Mouse (Mus musculus) kidney, adult 2 months (tissue): ENCODE measurements around the gene Rabep1. TPM values are rescaled to one million over a fixed set of nuclear protein-coding genes. Genes with fewer than 3 reads are reported as not detected.
A peak's percentile ranks its signal among the peaks of the same experiment; 100 is the strongest.

ENCODE experiments used
- DNase-seq: peaks from one replicate; pipeline ENCODE4 v3.0.0; 2021
- H3K27ac ChIP-seq: fragments of 200-500 bp; 2 replicates; pipeline ENCODE4 v1.5.1; 2012; ENCODE audit warnings: low read depth, low read length, control low read depth, inconsistent platforms; ENCODE audit not compliant: insufficient read depth
- H3K27me3 ChIP-seq: fragments of 200-500 bp; replicated peaks from 2 replicates; pipeline ENCODE4 v1.6.1; 2012; ENCODE audit warnings: mild to moderate bottlenecking, moderate library complexity, low read length, inconsistent platforms; ENCODE audit not compliant: control insufficient read depth, insufficient read depth
- H3K36me3 ChIP-seq: fragments of 200-500 bp; 2 replicates; pipeline ENCODE4 v1.6.1; 2012; ENCODE audit warnings: mild to moderate bottlenecking, moderate library complexity, low read length, inconsistent platforms; ENCODE audit not compliant: control insufficient read depth, insufficient read depth
- H3K4me1 ChIP-seq: fragments of 200-500 bp; 2 replicates; pipeline ENCODE4 v1.6.1; 2011; ENCODE audit warnings: low read length; ENCODE audit not compliant: control insufficient read depth, insufficient read depth
- H3K4me3 ChIP-seq: fragments of 200-500 bp; 2 replicates; pipeline ENCODE4 v1.5.1; 2011; ENCODE audit warnings: mild to moderate bottlenecking, low read depth, low read length, control low read depth; ENCODE audit not compliant: insufficient read depth
- CTCF ChIP-seq: fragments of 200-500 bp; conservative IDR thresholded peaks from 2 replicates; pipeline ENCODE4 v1.5.1; 2011; ENCODE audit warnings: low read depth, mild to moderate bottlenecking, control low read depth, low read length, moderate library complexity, mixed read lengths; ENCODE audit not compliant: insufficient read depth, insufficient read length
- POLR2A ChIP-seq: fragments of 200-500 bp; IDR thresholded peaks from one replicate; pipeline ENCODE4 v1.6.1; 2011; ENCODE audit warnings: low read depth, low read length, control low read depth
- WGBS: fragments of 180-500 bp; shearing (Covaris S2); methylation state at CpG from one replicate; pipeline ENCODE4 v1.1.7; 2018; 5-methylcytosine and 5-hydroxymethylcytosine counted together
- polyA plus RNA-seq: library from polyadenylated mRNA; depleted of rRNA; stranded (reverse); fragments of >200 nt; gene quantifications from 2 replicates; pipeline ENCODE4 v1.2.3, GENCODE M21; 2012; rRNA removed

The Rabep1 gene
- polyA plus RNA-seq, 1 experiment = 4.7 TPM

GRCm38 (mm10) chr11:70977293-70977692, 132.7 kb downstream of the Rabep1 start:
- no peaks in the 10 kb centered on the region for H3K27me3 ChIP-seq
- WGBS = 85% methylated on average over 6 of the region's 6 CpGs
- peaks cover 2% of the 10 kb centered on the region; the same call in 1 of the 2 replicates for H3K36me3 ChIP-seq

GRCm38 (mm10) chr11:70980232-70980631, 135.7 kb downstream of the Rabep1 start:
- WGBS = 75% methylated on average over 6 of the region's 6 CpGs
- H3K27ac ChIP-seq = no peak overlapping the region
- DNase-seq = no peak
- no peaks in the 10 kb centered on the region for H3K27me3 ChIP-seq
- H3K4me1 ChIP-seq = peaks cover 3% of the 10 kb centered on the region; the same call in 1 of the 2 replicates
- H3K4me3 ChIP-seq = no peak overlapping the region
- TF ChIP-seq POLR2A = no peak
- peaks cover 2% of the 10 kb centered on the region; the same call in 1 of the 2 replicates for H3K36me3 ChIP-seq

More at GRCm38 (mm10) chr11:70977293-70977692, 132.7 kb downstream of the Rabep1 start:
- Histone ChIP-seq H3K4me1 (no peaks in the 10 kb centered on the region; the same call in 1 of the 2 replicates), H3K27ac (no peak overlapping the region), H3K4me3 (no peak overlapping the region)
- no peak for TF ChIP-seq CTCF
- no peak for DNase-seq

GRCm38 (mm10) chr11:70980751-70981510, 136.4 kb downstream of the Rabep1 start:
- TF ChIP-seq CTCF (no peak), POLR2A (no peak)
- DNase-seq = no peak
- Histone ChIP-seq H3K36me3 (peaks cover 2% of the 10 kb centered on the region; the same call in 1 of the 2 replicates), H3K27ac (no peak overlapping the region), H3K4me3 (no peak overlapping the region), H3K27me3 (no peaks in the 10 kb centered on the region), H3K4me1 (peaks cover 3% of the 10 kb centered on the region; the same call in 1 of the 2 replicates)
- WGBS = 90% methylated on average over 14 of the region's 14 CpGs

GRCm38 (mm10) chr11:70982030-70982429, 137.5 kb downstream of the Rabep1 start:
- Histone ChIP-seq H3K4me1 (peaks cover 3% of the 10 kb centered on the region; the same call in 1 of the 2 replicates), H3K27ac (no peak overlapping the region), H3K4me3 (peak overlapping the region; percentile 98), H3K36me3 (peaks cover 2% of the 10 kb centered on the region; the same call in 1 of the 2 replicates), H3K27me3 (no peaks in the 10 kb centered on the region)
- DNase-seq = no peak
- TF ChIP-seq POLR2A (no peak), CTCF (no peak)
- 5% methylated on average over 12 of the region's 12 CpGs for WGBS

GRCm38 (mm10) chr11:70982557-70983228, 138.1 kb downstream of the Rabep1 start, which contains the start of gene C1qbp:
Gene C1qbp, minus strand, starts transcription at chr11:70983026.
- Histone ChIP-seq H3K4me1 (peaks cover 3% of the 10 kb centered on the region; the same call in 1 of the 2 replicates), H3K4me3 (peak within 1 kb of the TSS; percentile 98), H3K27me3 (no peaks in the 10 kb centered on the region), H3K36me3 (peaks cover 2% of the 10 kb centered on the region; the same call in 1 of the 2 replicates), H3K27ac (peak within 1 kb of the TSS; percentile 67; the same call in 1 of the 2 replicates)
- WGBS = under 1% methylated on average over 58 of the region's 64 CpGs
- peak; percentile 96 for DNase-seq
- peak; percentile 46 for TF ChIP-seq POLR2A
- peak; percentile 82 for TF ChIP-seq CTCF

Other genes with a start within 250 kb of the Rabep1 start
- gene 4930544D05Rik, start 228.9 kb upstream of the Rabep1 start, polyA plus RNA-seq = 0.29 TPM in 1 of 2 replicates, not detected in the other
- 0.86 and 1.0 TPM in 2 replicates for gene Chrne, start 225.6 kb upstream of the Rabep1 start, polyA plus RNA-seq
- 0.03 TPM in 1 of 2 replicates, not detected in the other for gene Gp1ba, start 205.7 kb upstream of the Rabep1 start, polyA plus RNA-seq
- 118 and 123 TPM in 2 replicates for gene Rnf167, start 197.5 kb upstream of the Rabep1 start, polyA plus RNA-seq
- 281 and 284 TPM in 2 replicates for gene Slc25a11, start 197.3 kb upstream of the Rabep1 start, polyA plus RNA-seq
- gene Pfn1, start 190.1 kb upstream of the Rabep1 start, polyA plus RNA-seq = 686 and 750 TPM in 2 replicates
- 9.2 and 30.9 TPM in 2 replicates for gene Eno3, start 187.6 kb upstream of the Rabep1 start, polyA plus RNA-seq
- gene Spag7, start 175.4 kb upstream of the Rabep1 start, polyA plus RNA-seq = 44.6 and 59.8 TPM in 2 replicates
- gene Camta2, start 156.7 kb upstream of the Rabep1 start, polyA plus RNA-seq = 23.6 and 28.7 TPM in 2 replicates
- 5.3 and 5.4 TPM in 2 replicates for gene Inca1, start 144.6 kb upstream of the Rabep1 start, polyA plus RNA-seq
- gene Kif1c, start 144.2 kb upstream of the Rabep1 start, polyA plus RNA-seq = 91.0 and 94.9 TPM in 2 replicates
- 1.7 and 2.4 TPM in 2 replicates for gene Zfp3, start 80.6 kb upstream of the Rabep1 start, polyA plus RNA-seq
- gene Scimp, start 32.2 kb upstream of the Rabep1 start, polyA plus RNA-seq = 1.7 and 2.4 TPM in 2 replicates
- 23.0 and 23.7 TPM in 2 replicates for gene Nup88, start 125.2 kb downstream of the Rabep1 start, polyA plus RNA-seq
- gene Rpain, start 125.4 kb downstream of the Rabep1 start, polyA plus RNA-seq = 55.3 and 57.2 TPM in 2 replicates
- gene C1qbp, start 138.2 kb downstream of the Rabep1 start, polyA plus RNA-seq = 111 and 138 TPM in 2 replicates
- 14.9 and 21.7 TPM in 2 replicates for gene Dhx33, start 159.7 kb downstream of the Rabep1 start, polyA plus RNA-seq
- gene Mis12, start 174.8 kb downstream of the Rabep1 start, polyA plus RNA-seq = 2.2 and 4.1 TPM in 2 replicates
- gene Derl2, start 175.1 kb downstream of the Rabep1 start, polyA plus RNA-seq = 14.2 and 20.1 TPM in 2 replicates
- gene 6330403K07Rik, start 188.7 kb downstream of the Rabep1 start, polyA plus RNA-seq = 0.45 and 0.83 TPM in 2 replicates